Mouse (Mus musculus) 3T3-L1 (cell line): ENCODE measurements around the gene Rnf17.

Experiments
- DNase-seq: peaks from one replicate; pipeline ENCODE4 v3.0.0-alpha.2; 2015; ENCODE audit warnings: low read depth, low spot score

Rnf17 gene

DNA sequence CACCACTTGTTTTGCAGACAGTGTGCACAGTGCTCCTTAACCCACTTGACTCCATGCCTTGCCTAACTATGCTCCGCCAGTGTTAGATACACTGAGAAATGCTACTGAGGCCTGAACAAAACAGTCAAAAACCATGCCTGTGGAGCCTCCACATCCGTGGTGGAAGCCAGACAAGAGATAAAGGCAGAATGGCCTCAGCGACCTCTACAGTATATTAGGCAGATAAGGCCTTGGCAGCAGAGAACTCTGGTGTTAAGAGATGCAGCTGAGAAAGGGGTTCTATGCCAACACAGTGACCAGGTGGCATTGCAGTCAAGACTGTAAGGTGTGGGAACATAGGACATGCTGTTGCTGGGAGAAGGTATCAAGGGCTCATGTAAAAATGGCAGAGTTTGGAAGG lies 104.4 kb downstream of the Rnf17 start:
- DNase-seq = no peak

DNA sequence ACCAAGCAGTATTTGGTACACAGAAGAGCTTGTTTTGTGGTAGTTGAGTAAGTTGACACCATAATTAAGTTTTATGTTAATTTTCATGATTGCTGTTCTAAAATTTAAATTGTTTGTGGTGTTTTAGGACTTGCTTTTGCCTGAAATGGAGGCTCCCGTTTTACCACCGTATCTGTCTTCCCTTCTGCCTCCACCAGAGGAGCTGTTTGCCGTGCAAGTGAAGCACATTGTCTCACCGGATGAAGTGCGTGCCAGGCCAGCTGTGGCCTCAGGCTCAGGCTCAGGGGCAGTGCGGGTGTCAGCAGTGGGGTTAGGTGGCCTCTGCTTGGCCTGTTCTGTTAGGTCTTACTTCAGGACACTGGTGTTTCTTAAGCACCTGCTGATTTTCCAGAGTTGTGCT lies 109.7 kb downstream of the Rnf17 start:
- peak; percentile 2 for DNase-seq

DNA sequence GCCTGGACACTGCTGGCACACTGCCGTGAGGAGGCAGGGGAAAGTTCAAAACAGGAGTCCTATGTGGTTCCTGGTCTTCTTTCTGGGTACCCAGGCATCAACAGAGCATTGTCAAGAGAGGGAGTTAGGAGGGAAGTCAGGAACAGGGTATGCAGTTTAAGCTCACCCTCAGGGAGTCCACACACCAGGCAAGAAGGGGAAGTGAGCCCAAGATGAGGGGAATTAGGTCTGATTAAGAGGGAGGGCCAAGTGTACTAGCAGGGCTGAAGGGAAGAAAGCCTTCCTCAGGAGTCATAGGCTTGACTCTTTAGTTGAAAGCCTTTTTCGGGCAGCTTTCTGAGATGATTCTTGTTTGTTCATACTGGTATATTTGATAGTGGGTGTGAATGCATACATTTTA lies 112.4 kb downstream of the Rnf17 start:
- DNase-seq = no peak

DNA sequence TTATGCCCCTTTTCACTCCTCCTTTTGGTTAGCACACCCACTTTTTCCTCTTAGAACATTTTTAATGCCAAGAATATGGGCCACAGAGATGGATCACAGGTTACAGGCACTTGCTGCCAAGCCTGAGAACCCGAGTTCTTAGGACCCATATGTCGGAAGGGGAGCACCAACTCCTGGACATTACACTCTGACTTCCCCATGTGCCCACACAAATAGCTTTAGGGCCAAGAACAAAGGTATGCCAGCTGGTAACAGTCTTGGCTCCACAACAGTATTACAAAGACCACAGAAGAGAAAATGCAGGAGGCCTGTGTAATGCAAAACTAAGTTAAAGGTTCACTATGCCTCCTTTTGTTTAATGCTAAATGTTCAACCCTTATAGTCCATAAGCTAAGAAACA lies 128.4 kb downstream of the Rnf17 start:
- DNase-seq = no peak

DNA sequence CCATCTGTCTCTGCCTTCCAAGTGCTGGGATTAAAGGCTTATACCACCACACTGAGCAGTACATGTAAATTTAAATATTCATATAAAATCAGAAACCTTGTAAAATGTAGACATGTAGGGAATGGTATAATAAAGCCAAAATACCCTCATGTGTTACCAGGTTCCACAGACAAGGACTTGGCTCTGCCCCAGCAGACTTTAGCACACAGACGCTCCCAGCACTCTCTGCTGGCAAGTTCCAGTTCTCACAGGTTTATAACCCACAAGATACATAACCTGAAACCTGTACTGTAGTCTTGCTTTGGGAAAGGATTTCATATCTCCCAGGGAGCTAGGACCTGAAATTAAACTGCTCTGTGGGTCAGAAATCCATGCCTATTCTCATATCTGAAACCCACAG lies 142.6 kb downstream of the Rnf17 start:
- DNase-seq = no peak

DNA sequence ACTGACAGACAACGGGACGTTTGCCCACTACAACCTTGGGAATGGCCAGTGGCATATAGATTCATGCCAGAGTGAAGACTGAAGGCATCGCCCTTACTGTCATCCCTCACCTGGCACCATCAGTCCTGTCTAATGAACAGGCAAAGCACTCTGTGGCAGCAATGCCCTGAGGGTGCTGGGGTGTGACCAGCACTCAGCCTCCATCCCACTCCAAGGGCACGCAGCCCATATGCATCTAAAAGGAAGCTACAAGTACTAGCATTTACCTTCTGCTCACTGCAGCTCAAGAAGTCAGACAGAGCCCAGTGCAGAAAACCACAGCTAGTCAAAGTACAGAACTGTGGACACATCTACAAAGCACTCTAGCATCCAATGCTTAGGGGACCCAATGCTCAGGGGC lies 143.1 kb downstream of the Rnf17 start:
- no peak for DNase-seq

DNA sequence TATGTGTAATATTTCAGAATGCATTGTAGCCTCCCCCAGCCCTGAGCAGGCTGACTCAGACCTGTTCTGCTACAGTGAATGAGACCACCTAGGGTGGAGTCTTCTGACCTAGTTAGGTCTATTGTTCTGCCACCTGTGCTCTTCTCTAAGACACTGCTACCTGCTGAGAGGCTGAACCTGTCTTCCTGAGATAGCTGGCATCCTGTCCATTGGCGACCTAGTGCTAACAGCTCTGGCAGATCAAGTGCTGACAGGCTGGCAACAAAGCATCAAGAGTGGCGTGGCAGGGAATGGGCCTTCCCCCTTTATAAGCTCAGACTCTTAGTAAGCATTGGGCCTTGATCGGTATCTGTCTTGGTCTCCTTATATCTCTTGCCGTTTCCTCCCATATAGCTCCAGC lies 148.6 kb downstream of the Rnf17 start:
- DNase-seq = no peak

DNA sequence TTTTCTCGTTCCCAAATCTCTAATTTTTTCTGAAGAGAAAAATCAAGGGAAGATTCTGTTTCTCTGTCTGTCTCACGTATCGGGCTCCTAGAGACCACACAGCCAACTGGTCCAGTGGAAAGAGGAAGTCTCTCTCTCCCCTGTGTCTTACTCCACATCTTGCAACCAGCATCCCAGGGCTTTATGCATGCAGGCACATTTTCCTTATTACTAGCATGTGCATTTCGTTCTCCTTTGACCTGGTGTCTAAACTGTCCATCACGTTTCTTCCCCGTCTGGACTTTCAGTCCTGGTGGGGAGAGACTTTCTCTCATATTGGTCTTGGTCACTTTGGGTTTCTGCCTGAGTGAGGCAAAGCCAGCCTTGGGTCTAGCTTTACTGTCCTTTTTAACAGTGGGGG lies 150.5 kb downstream of the Rnf17 start:
- DNase-seq = no peak

DNA sequence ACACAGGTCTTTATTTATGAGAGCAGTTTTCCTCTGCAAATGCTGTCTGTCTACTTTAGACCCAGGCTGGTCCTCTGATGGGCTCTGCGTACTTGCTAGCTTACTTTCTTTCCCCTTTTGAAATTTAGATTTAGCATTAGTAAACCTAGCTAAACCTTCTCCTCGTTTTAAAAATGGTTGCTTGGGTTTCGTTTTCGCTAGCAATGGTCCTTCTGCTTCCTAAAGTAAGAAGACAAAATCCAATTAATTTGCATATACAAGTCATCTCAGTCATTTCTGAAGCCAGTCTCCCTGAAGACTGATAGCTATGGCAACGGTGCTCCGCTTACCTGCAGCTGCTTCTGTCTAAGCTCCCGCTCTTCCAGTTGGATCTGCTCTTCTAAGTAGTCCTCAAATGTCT lies 150.9 kb downstream of the Rnf17 start:
- DNase-seq = no peak

DNA sequence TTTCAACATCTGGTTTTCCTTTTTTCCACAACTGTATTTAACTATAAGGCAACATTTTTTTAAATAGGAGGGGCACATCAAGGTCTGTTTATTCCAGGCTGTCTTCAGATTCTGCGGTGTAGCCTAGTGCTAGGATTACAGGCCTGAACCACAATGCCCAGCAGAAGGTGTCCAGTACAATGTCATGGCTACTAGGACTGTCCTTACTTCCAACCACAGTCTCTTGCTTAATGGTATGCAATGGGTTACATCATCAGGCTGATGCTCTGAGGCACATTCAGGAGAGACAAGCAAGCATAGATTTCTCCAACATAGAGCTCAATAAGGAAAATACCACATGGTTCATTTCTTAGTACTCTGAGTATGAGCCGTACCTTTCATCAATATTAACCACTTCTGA lies 152.3 kb downstream of the Rnf17 start:
- no peak for DNase-seq

DNA sequence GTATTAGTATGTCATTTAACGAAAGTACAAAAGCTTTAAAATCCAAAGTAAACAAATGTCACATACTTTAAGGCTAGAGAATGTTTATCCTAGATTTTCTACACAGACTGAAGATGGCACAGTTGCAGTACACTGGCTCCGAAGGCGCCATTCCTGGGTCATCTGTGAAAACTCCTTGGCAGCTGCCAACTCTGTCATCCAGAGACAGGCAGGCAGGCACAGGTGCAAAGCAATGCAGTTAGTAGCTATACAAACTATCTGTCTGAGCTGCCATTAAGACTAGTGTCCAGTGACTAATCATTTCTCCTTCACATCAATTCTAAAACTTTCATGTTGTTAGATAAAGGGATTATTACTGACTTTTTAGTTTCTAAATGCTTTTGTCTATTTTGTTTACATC lies 156.8 kb downstream of the Rnf17 start:
- DNase-seq = no peak

DNA sequence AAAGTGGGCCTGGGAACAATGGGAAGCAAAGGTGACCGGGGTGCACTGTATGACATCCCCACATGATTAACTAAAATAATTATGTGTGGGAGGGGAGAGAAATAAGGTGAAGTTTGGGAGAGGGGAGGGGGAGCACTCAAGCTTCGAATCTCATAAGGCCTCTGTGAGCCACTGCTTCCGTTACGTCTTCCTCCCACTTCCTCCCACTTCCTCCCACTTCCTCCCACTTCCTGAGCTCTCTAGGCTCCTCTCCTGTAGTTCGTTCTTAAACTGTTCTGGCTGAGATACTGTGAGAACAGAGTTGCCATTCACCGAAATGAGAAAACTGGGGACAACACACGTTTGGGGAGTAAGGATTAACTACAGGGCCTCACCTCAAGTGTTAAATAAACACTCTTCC lies 165.1 kb downstream of the Rnf17 start:
- DNase-seq = no peak

DNA sequence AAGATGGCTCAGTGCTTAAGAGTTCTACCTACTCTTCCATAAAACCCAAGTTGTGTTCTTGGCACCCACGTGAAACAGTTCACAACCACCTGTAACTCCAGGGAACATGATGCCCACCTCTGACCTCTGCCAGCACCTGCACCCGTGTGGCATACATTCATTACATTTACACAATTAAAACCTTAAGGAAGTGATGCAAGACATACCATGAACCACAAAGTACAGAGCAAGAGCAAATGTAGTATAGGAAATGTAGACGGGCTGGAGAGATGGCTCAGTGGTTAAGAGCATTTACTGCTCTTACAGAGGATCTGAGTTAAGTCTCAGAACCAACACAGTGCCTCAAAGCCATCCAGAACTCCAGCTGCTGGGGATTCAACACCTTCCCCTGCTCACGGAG lies 166.7 kb downstream of the Rnf17 start:
- DNase-seq = no peak

DNA sequence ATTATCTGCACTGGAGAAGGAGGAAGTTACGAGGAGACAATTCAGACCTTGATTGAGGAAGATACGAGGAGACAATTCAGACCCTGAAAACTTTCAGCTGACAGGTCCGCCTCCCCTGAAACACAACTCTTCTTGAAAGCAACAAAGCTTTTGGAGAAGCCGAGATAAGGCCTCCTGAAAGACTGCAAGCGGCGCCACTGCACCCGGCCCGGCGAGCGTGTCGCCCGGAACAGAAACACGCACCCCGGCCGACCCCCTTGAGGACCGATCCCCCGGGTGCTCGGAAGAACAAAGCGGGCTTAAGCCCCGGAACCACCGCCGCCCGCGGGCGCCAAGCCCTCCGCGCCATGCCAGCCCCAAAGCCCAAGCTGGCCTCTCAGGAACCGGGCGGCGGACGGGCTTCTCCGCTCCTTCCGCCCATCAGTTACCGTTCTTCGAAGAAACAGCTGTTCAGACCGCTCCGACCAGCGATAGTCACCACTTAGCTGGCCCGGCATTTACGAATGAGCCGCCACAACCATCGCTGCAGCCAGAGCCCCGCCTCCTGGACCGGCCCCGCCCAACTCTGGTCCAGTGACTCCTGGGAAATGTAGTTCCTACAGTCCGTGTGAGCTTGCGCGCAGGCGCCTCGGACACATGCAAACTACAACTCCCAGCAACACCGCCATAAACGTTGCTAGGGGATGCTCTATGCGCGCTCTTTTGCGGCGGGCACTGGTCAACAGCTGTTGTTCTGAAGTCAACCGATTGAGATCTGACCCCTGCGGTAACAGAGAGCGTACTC lies 169.1 kb downstream of the Rnf17 start:
- peak; percentile 93 for DNase-seq

DNA sequence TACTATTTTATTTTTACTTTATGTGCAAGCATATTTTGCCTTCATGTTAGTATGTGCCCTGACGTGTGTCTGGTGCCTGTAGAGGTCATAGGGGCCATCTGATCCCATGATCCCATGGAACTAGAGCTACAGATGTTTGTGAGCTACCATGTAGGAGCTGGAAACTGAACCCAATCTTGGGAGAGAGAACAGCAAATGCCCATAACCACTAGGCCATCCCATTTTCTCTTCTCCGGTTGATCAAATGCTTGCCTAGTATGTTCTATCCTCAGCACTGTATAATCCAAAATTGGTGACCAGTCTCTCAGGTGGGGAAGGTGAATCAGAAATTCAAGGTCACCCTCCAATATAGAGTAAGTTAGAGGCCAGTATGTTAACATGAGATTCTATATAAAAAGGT lies 170.2 kb downstream of the Rnf17 start:
- DNase-seq = no peak
